Mouse (Mus musculus): ENCODE data around the gene Rab40c. TPM values are rescaled to one million over a fixed set of nuclear protein-coding genes. Genes with fewer than 3 reads are reported as not detected.

Gene Rab40c
- polyA plus RNA-seq, 1 experiment from 2014 or later = 52.2 TPM

GRCm38 (mm10) chr17:25868601-25869191 lies 50.8 kb downstream of the Rab40c start, which contains the start of gene Mcrip2:
Gene Mcrip2 (minus strand): TSS chr17:25868764.
- no peaks in the 10 kb centered on the region for H3K9me3 ChIP-seq (replicated peaks; ENCODE audit: control insufficient read depth, low read length, poor library complexity, severe bottlenecking)
- H3K4me1 ChIP-seq (ENCODE audit: control insufficient read depth, insufficient read depth, low read length) = peaks cover 12% of the 10 kb centered on the region
- ATAC-seq = peak; percentile 90
- 0% methylated on average over 23 of the region's 24 CpGs for WGBS
- H3K36me3 ChIP-seq (ENCODE audit: control insufficient read depth, insufficient read depth, low read length) = no peaks in the 10 kb centered on the region
- H3K27ac ChIP-seq (ENCODE audit: low read length) = peak within 1 kb of the TSS; percentile 19
- H3K27me3 ChIP-seq (ENCODE audit: control insufficient read depth, insufficient read depth, low read depth, low read length) = no peaks in the 10 kb centered on the region
- H3K9ac ChIP-seq (ENCODE audit: low read depth, low read length) = peak within 1 kb of the TSS; percentile 72
- H3K4me3 ChIP-seq (ENCODE audit: low read depth, low read length) = peak within 1 kb of the TSS; percentile 69
- H3K4me2 ChIP-seq (ENCODE audit: low read length) = peak within 1 kb of the TSS; percentile 99

DNA sequence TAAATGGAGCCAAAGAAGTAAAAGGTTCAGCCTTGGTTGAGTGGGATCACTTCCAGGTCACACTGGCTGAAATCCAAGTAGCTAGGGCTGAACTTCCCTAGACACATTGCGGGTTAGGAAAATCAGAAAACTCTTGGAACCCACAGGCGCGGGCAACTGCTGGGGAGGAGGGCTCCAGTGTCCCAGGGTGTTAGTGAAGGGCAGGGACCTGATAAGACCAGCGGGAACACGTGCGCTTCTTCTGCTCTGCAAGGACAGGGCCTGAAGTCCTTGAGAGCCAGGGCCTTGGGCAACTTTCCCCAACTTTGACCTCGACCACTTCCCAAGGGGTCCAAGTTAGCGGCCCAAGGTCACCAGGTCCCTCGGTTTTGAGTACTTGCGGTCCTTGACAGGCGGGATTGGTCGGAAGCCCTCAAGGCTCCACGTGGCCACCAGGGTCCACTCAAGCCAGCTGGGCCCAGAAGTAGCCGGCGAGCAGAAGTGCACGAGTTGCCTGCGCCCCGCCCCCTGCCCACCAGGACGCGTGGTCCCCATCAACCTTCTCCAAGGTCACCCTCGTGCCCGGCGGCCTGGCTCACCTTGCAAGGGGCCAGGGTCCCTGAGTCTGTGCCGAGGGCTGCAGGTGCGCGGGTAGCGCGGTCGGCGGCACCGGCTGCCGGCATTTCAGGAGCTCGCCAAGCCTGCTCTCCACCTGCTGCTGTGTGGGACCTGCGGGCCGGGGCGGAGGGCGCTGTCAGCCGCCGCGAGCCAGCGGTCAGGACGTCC lies 51.5 kb downstream of the Rab40c start:
- H3K9me3 ChIP-seq (replicated peaks; ENCODE audit: control insufficient read depth, low read length, poor library complexity, severe bottlenecking) = no peaks in the 10 kb centered on the region
- no peaks in the 10 kb centered on the region for H3K27me3 ChIP-seq (ENCODE audit: control insufficient read depth, insufficient read depth, low read depth, low read length)
- no peaks in the 10 kb centered on the region for H3K36me3 ChIP-seq (ENCODE audit: control insufficient read depth, insufficient read depth, low read length)
- 1% methylated on average over 36 of the region's 42 CpGs for WGBS
- peak; percentile 40 for ATAC-seq
- peak overlapping the region; percentile 72 for H3K9ac ChIP-seq (ENCODE audit: low read depth, low read length)
- peak overlapping the region; percentile 19; the same call in 1 of the 2 replicates for H3K27ac ChIP-seq (ENCODE audit: low read length)
- peak overlapping the region; percentile 69 for H3K4me3 ChIP-seq (ENCODE audit: low read depth, low read length)
- peaks cover 12% of the 10 kb centered on the region for H3K4me1 ChIP-seq (ENCODE audit: control insufficient read depth, insufficient read depth, low read length)
- H3K4me2 ChIP-seq (ENCODE audit: low read length) = peak overlapping the region; percentile 99

GRCm38 (mm10) chr17:25867509-25867835 lies 52.1 kb downstream of the Rab40c start:
- peak overlapping the region; percentile 69 for H3K4me3 ChIP-seq (ENCODE audit: low read depth, low read length)
- H3K27me3 ChIP-seq (ENCODE audit: control insufficient read depth, insufficient read depth, low read depth, low read length) = no peaks in the 10 kb centered on the region
- peaks cover 12% of the 10 kb centered on the region for H3K4me1 ChIP-seq (ENCODE audit: control insufficient read depth, insufficient read depth, low read length)
- H3K9ac ChIP-seq (ENCODE audit: low read depth, low read length) = peak overlapping the region; percentile 72
- no peaks in the 10 kb centered on the region for H3K36me3 ChIP-seq (ENCODE audit: control insufficient read depth, insufficient read depth, low read length)
- no peak overlapping the region for H3K27ac ChIP-seq (ENCODE audit: low read length)
- peak overlapping the region; percentile 99 for H3K4me2 ChIP-seq (ENCODE audit: low read length)
- ATAC-seq = no peak
- 18% methylated on average over 7 of the region's 7 CpGs for WGBS
- no peaks in the 10 kb centered on the region for H3K9me3 ChIP-seq (replicated peaks; ENCODE audit: control insufficient read depth, low read length, poor library complexity, severe bottlenecking)

- WGBS = 91% methylated on average over 3 of the region's 3 CpGs
- Histone ChIP-seq H3K36me3 (ENCODE audit: control insufficient read depth, insufficient read depth, low read length) (no peaks in the 10 kb centered on the region), H3K9ac (ENCODE audit: low read depth, low read length) (no peak overlapping the region)
These were observed 53.4 kb downstream of the Rab40c start for GRCm38 (mm10) chr17:25866172-25866571.

DNA sequence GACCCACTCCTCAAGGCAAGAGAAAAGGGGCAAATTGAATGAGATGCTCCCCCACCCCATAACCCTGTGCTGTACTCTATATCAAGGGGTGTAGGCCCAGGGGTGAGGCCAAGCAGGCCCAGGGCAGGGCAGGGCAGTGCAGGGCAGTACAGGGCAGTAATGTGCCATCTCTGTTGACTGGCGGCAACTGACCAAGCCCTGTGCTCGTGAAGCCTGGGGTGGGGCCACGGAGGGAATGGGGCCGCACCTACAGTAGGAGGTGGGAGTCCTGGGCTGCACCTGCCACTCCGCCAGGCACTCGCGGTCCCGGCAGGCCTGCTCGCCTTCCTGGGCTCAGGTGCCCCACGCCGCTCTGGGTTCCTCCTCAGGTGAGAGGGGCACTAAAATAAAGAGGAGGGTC lies 54.2 kb downstream of the Rab40c start:
- Histone ChIP-seq H3K4me2 (ENCODE audit: low read length) (no peak overlapping the region), H3K27ac (ENCODE audit: low read length) (no peak overlapping the region), H3K4me1 (ENCODE audit: control insufficient read depth, insufficient read depth, low read length) (peaks cover 27% of the 10 kb centered on the region), H3K9me3 (replicated peaks; ENCODE audit: control insufficient read depth, low read length, poor library complexity, severe bottlenecking) (no peaks in the 10 kb centered on the region), H3K9ac (ENCODE audit: low read depth, low read length) (0 out of 2 replicates have a peak overlapping the region, but pooled peaks have one; percentile 3), H3K27me3 (ENCODE audit: control insufficient read depth, insufficient read depth, low read depth, low read length) (no peaks in the 10 kb centered on the region), H3K36me3 (ENCODE audit: control insufficient read depth, insufficient read depth, low read length) (no peaks in the 10 kb centered on the region), H3K4me3 (ENCODE audit: low read depth, low read length) (no peak overlapping the region)
- WGBS = 92% methylated on average over 11 of the region's 11 CpGs
- ATAC-seq = no peak

More at GRCm38 (mm10) chr17:25866172-25866571, 53.4 kb downstream of the Rab40c start:
- H3K4me2 ChIP-seq (ENCODE audit: low read length) = no peak overlapping the region
- ATAC-seq = no peak
- H3K4me3 ChIP-seq (ENCODE audit: low read depth, low read length) = no peak overlapping the region
- H3K27ac ChIP-seq (ENCODE audit: low read length) = no peak overlapping the region
- no peaks in the 10 kb centered on the region for H3K9me3 ChIP-seq (replicated peaks; ENCODE audit: control insufficient read depth, low read length, poor library complexity, severe bottlenecking)
- H3K4me1 ChIP-seq (ENCODE audit: control insufficient read depth, insufficient read depth, low read length) = peaks cover 19% of the 10 kb centered on the region
- H3K27me3 ChIP-seq (ENCODE audit: control insufficient read depth, insufficient read depth, low read depth, low read length) = no peaks in the 10 kb centered on the region

DNA sequence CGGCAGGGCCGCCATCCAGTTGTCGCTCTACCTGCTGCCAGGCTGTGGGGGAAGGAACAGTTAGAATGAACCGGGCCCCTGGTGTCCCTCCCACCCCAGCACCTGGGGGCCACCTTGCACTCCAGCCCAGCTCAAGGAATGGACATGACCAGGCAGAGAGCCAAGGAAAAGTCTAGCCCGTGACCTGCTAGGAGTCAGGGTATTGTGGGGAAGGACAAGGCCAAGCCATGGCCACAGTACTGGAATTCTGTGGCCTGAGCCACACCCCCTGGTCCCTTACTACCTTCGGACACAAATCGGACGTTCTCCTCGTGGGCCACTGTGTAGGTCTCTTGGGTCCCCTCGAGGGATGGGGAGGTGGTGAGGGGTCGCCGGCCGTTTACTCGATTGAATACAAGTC lies 55.2 kb downstream of the Rab40c start:
- no peaks in the 10 kb centered on the region for H3K9me3 ChIP-seq (replicated peaks; ENCODE audit: control insufficient read depth, low read length, poor library complexity, severe bottlenecking)
- no peak for ATAC-seq
- H3K4me2 ChIP-seq (ENCODE audit: low read length) = no peak overlapping the region
- H3K4me1 ChIP-seq (ENCODE audit: control insufficient read depth, insufficient read depth, low read length) = peaks cover 29% of the 10 kb centered on the region
- H3K27ac ChIP-seq (ENCODE audit: low read length) = no peak overlapping the region
- H3K27me3 ChIP-seq (ENCODE audit: control insufficient read depth, insufficient read depth, low read depth, low read length) = no peaks in the 10 kb centered on the region
- H3K9ac ChIP-seq (ENCODE audit: low read depth, low read length) = no peak overlapping the region
- WGBS = 95% methylated on average over 14 of the region's 14 CpGs
- no peak overlapping the region for H3K4me3 ChIP-seq (ENCODE audit: low read depth, low read length)
- no peaks in the 10 kb centered on the region for H3K36me3 ChIP-seq (ENCODE audit: control insufficient read depth, insufficient read depth, low read length)

- WGBS = 88% methylated on average over 6 of the region's 6 CpGs
- Histone ChIP-seq H3K36me3 (ENCODE audit: control insufficient read depth, insufficient read depth, low read length) (no peaks in the 10 kb centered on the region), H3K4me3 (ENCODE audit: low read depth, low read length) (no peak overlapping the region), H3K27ac (ENCODE audit: low read length) (no peak overlapping the region), H3K9me3 (replicated peaks; ENCODE audit: control insufficient read depth, low read length, poor library complexity, severe bottlenecking) (no peaks in the 10 kb centered on the region), H3K9ac (ENCODE audit: low read depth, low read length) (no peak overlapping the region), H3K4me1 (ENCODE audit: control insufficient read depth, insufficient read depth, low read length) (peaks cover 29% of the 10 kb centered on the region), H3K4me2 (ENCODE audit: low read length) (no peak overlapping the region), H3K27me3 (ENCODE audit: control insufficient read depth, insufficient read depth, low read depth, low read length) (no peaks in the 10 kb centered on the region)
- ATAC-seq = no peak
These were observed 55.8 kb downstream of the Rab40c start for GRCm38 (mm10) chr17:25863681-25864080.

DNA sequence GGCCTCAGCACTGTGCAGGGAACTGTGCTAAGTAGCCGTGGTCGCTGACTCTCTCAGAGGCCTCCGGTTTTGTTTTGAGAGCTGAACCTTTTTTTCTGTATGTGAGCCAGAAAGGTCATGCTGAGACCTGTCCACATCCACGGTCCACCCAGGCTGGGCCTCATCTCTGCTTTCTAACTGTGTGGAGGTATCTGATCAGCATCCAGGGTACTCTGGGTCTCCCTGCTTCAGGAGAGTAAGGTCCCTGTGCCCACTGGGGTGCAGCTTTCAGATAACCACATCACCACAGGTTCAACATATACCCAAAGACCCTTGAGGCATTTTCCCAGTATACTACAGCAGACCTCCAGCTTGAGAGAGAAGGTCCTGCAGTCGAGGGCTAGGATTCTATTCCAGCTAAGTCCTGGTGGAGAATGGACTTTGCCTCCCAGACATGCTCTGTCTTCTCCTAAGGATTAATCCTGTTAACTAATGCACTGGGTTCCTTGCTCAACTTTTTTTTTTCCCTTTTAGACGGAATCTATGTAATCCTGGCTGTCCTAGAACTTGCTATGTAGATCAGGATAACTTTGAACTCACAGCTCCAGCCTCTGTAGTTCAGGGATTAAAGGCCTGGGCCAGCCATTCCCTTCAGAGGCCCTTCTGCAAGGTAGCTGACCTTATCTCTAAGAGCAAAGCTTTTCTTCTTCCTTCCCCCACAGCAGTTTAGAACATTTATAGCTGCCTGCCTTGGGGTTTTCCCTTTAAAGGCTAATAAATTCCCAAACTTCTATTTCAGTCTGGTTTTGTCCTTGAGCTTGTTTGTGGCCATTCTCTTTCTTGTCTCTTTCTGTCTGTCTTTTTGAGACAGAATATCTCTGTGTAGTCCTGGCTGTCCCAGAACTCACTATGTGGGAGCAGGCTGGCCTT lies 57.6 kb downstream of the Rab40c start:
- Histone ChIP-seq H3K4me3 (ENCODE audit: low read depth, low read length) (peak overlapping the region; percentile 75), H3K4me2 (ENCODE audit: low read length) (peak overlapping the region; percentile 81), H3K4me1 (ENCODE audit: control insufficient read depth, insufficient read depth, low read length) (peaks cover 21% of the 10 kb centered on the region), H3K9ac (ENCODE audit: low read depth, low read length) (peak overlapping the region; percentile 92), H3K9me3 (replicated peaks; ENCODE audit: control insufficient read depth, low read length, poor library complexity, severe bottlenecking) (no peaks in the 10 kb centered on the region), H3K36me3 (ENCODE audit: control insufficient read depth, insufficient read depth, low read length) (no peaks in the 10 kb centered on the region), H3K27me3 (ENCODE audit: control insufficient read depth, insufficient read depth, low read depth, low read length) (no peaks in the 10 kb centered on the region), H3K27ac (ENCODE audit: low read length) (peak overlapping the region; percentile 89)
- no peak; the same call in 1 of the 2 replicates for ATAC-seq
- 8% methylated on average over 6 of the region's 6 CpGs for whole genome bisulfite sequencing
